Mouse (Mus musculus) hindbrain, postnatal 0 days (tissue): ENCODE results near the gene Itpripl2. TPM values are rescaled to one million over a fixed set of nuclear protein-coding genes. Genes with fewer than 3 reads are reported as not detected.
A peak's percentile ranks its signal among the peaks of the same experiment; 100 is the strongest.

Experiments used
- ATAC-seq: fragments of 200-750 bp; cut with Nextera tagmentation; 2 replicates; pipeline ENCODE4 v1.8.0; 2017; ENCODE audit warnings: mild to moderate bottlenecking, moderate TSS enrichment, moderate library complexity
- DNase-seq: peaks from one replicate; pipeline ENCODE4 v3.0.0-alpha.2; 2015; ENCODE audit warnings: low spot score
- H3K27ac ChIP-seq: fragments of 300-500 bp; sonication (generic); 2 replicates; pipeline ENCODE4 v1.5.1; 2014; ENCODE audit warnings: mild to moderate bottlenecking
- H3K27me3 ChIP-seq: fragments of 300-500 bp; sonication (generic); 2 replicates; pipeline ENCODE4 v1.6.1; 2014; ENCODE audit warnings: low read length, mixed read lengths; ENCODE audit not compliant: insufficient read depth
- H3K36me3 ChIP-seq: fragments of 300-500 bp; sonication (generic); 2 replicates; pipeline ENCODE4 v1.6.1; 2014; ENCODE audit warnings: low read length, mixed read lengths; ENCODE audit not compliant: insufficient read depth
- H3K4me1 ChIP-seq: fragments of 300-500 bp; sonication (generic); 2 replicates; pipeline ENCODE4 v1.6.1; 2014; ENCODE audit warnings: antibody characterized with exemption, low read length, mixed read lengths; ENCODE audit not compliant: insufficient read depth
- H3K4me2 ChIP-seq: fragments of 300-500 bp; sonication (generic); 2 replicates; pipeline ENCODE4 v1.6.1; 2014; ENCODE audit warnings: low read depth, mild to moderate bottlenecking, low read length, moderate library complexity, mixed read lengths
- H3K4me3 ChIP-seq: fragments of 300-500 bp; sonication (generic); 2 replicates; pipeline ENCODE4 v1.5.1; 2014; ENCODE audit warnings: low read length
- H3K9ac ChIP-seq: fragments of 300-500 bp; sonication (generic); replicated peaks from 2 replicates; pipeline ENCODE4 v1.6.1; 2014; ENCODE audit warnings: mild to moderate bottlenecking, low read length, moderate library complexity, mixed read lengths
- H3K9me3 ChIP-seq: fragments of 300-500 bp; sonication (generic); 2 replicates; pipeline ENCODE4 v1.6.1; 2016; ENCODE audit warnings: low read length, mixed read lengths
- CTCF ChIP-seq: IDR thresholded peaks from 2 replicates; pipeline ENCODE4 v1.5.1; 2016; ENCODE audit warnings: antibody characterized with exemption, control low read depth, low read depth
- WGBS: fragments of 180-500 bp; shearing (Covaris S2); extraction: QIAGEN DNeasy Blood & Tissue Kit; methylation state at CpG from one replicate; pipeline ENCODE4 v1.1.7; 2014; 5-methylcytosine and 5-hydroxymethylcytosine counted together
- polyA plus RNA-seq: library from polyadenylated mRNA; unstranded; fragments of >200 nt; fragmentation: Nextera tagmentation; extraction: Ambion mirVana; gene quantifications from 2 replicates; pipeline ENCODE4 v1.2.1, GENCODE M21; 2015
- total RNA-seq: library from RNA; depleted of rRNA; stranded (reverse); fragments of >200 nt; gene quantifications from 2 replicates; pipeline ENCODE4 v1.2.3, GENCODE M21; 2014

The Itpripl2 gene
- total and polyA plus RNA-seq, 2 experiments from 2014 or later = 0.73 to 6.1 TPM

- WGBS = 27% methylated on average over 11 of the region's 11 CpGs
- H3K36me3 ChIP-seq = no peaks in the 10 kb centered on the region
- TF ChIP-seq CTCF = no peak
- no peaks in the 10 kb centered on the region for H3K9me3 ChIP-seq
- no peak overlapping the region for H3K4me3 ChIP-seq
- H3K27ac ChIP-seq = no peak overlapping the region
- DNase-seq = peak; percentile 35
- H3K27me3 ChIP-seq = no peaks in the 10 kb centered on the region
- H3K9ac ChIP-seq = no peak overlapping the region
- no peak overlapping the region for H3K4me2 ChIP-seq
- ATAC-seq = peak; percentile 56; the same call in 1 of the 2 replicates
- H3K4me1 ChIP-seq = peaks cover 4% of the 10 kb centered on the region; the same call in 1 of the 2 replicates
These were observed 28.7 kb downstream of the Itpripl2 start for GRCm38 (mm10) chr7:118462818-118463762.

GRCm38 (mm10) chr7:118461400-118462136, 30.2 kb downstream of the Itpripl2 start:
- TF ChIP-seq CTCF = no peak
- ATAC-seq = peak; percentile 45; the same call in 1 of the 2 replicates
- WGBS = 28% methylated on average over 16 of the region's 16 CpGs

GRCm38 (mm10) chr7:118453722-118454121, 38.1 kb downstream of the Itpripl2 start:
- no peak overlapping the region for H3K4me2 ChIP-seq
- H3K27ac ChIP-seq = no peak overlapping the region
- H3K27me3 ChIP-seq = no peaks in the 10 kb centered on the region
- H3K9me3 ChIP-seq = no peaks in the 10 kb centered on the region
- ATAC-seq = no peak
- DNase-seq = peak; percentile 18
- H3K4me3 ChIP-seq = no peak overlapping the region
- H3K36me3 ChIP-seq = no peaks in the 10 kb centered on the region
- H3K9ac ChIP-seq = no peak overlapping the region
- no peak for TF ChIP-seq CTCF
- H3K4me1 ChIP-seq = no peaks in the 10 kb centered on the region
- 51% methylated on average over 4 of the region's 4 CpGs for WGBS

More at GRCm38 (mm10) chr7:118461400-118462136, 30.2 kb downstream of the Itpripl2 start:
- H3K4me1 ChIP-seq = peaks cover 4% of the 10 kb centered on the region; the same call in 1 of the 2 replicates
- H3K9me3 ChIP-seq = no peaks in the 10 kb centered on the region
- peak; percentile 15 for DNase-seq
- no peak overlapping the region for H3K4me3 ChIP-seq
- no peak overlapping the region for H3K4me2 ChIP-seq
- H3K27me3 ChIP-seq = no peaks in the 10 kb centered on the region
- no peak overlapping the region for H3K9ac ChIP-seq
- H3K36me3 ChIP-seq = no peaks in the 10 kb centered on the region
- no peak overlapping the region for H3K27ac ChIP-seq

GRCm38 (mm10) chr7:118452940-118453339, 38.8 kb downstream of the Itpripl2 start:
- Histone ChIP-seq H3K9me3 (no peaks in the 10 kb centered on the region), H3K4me2 (no peak overlapping the region), H3K4me1 (no peaks in the 10 kb centered on the region), H3K36me3 (no peaks in the 10 kb centered on the region), H3K27ac (no peak overlapping the region), H3K4me3 (no peak overlapping the region), H3K27me3 (no peaks in the 10 kb centered on the region), H3K9ac (no peak overlapping the region)
- ATAC-seq (no peak), DNase-seq (no peak)
- no peak for TF ChIP-seq CTCF
- 54% methylated on average over 2 of the region's 2 CpGs for WGBS

- under 1% methylated on average over 56 of the region's 58 CpGs for WGBS
- DNase-seq (peak; percentile 83), ATAC-seq (peak; percentile 82)
- Histone ChIP-seq H3K4me2 (peak within 1 kb of the TSS; percentile 84), H3K36me3 (no peaks in the 10 kb centered on the region), H3K9me3 (no peaks in the 10 kb centered on the region), H3K9ac (peak within 1 kb of the TSS; percentile 56), H3K4me3 (peak within 1 kb of the TSS; percentile 61), H3K27me3 (no peaks in the 10 kb centered on the region), H3K4me1 (no peaks in the 10 kb centered on the region), H3K27ac (no peak within 1 kb of the TSS)
- peak; percentile 72 for TF ChIP-seq CTCF
These were observed 43.4 kb downstream of the Itpripl2 start, which contains the start of gene Syt17 for GRCm38 (mm10) chr7:118448134-118448967. Gene Syt17, minus strand, starts transcription at chr7:118448222.
